Mouse (Mus musculus) CD4-positive helper T cell, adult 2 months (primary cell): ENCODE results near the gene Vmn2r12.
"Not testable (repeated sequence)": the region's sequence is repeated elsewhere in the genome, so short reads cannot be mapped to it uniquely, and the experiment has no call there.

Experiments
- DNase-seq: peaks from one replicate; pipeline ENCODE4 v3.0.0-alpha.2; 2012; ENCODE audit warnings: low read depth, missing footprints, low spot score

The Vmn2r12 gene

DNA sequence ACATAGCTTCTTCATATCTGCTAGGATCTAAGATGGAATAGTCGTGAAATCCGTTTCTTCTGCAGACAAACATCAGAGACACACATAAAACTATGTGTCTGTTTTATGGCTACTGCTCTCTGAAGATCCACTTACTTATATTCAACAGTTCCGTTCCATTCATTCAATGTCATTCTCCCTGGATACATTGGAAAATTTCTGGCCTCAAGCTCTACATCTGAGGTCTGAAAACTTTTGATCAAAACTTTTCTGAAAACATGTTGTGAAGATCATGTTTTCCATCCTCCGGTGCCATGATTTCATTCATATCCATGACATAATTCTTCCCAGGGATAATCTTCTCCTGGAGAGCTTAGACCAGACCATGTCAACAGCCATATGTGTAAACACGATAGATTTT lies at the start of gene Vmn2r12:
Gene Vmn2r12, minus strand, starts transcription at position 101 of the 400 bp plus-strand sequence.
- DNase-seq, result not testable (repeated sequence)

DNA sequence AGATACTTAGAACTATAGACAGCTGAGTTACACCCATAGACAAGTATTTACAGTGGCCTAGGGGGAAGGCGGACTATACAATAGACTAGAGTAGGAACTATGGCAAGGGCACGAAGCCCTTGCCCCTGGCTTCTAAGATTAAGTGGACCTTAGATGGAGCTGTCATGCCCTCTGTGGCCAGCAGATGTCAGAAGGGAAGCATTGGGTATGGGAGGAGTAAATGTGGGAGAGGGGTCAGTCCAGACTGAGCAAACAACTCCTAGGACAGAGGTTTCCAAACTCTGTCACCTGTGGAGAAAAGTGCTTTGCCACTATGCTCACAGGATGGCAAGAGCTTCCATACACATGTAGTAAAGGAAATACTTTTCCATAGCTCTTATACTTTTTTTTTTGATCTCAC lies 41.8 kb upstream of the Vmn2r12 start:
- no peak for DNase-seq

DNA sequence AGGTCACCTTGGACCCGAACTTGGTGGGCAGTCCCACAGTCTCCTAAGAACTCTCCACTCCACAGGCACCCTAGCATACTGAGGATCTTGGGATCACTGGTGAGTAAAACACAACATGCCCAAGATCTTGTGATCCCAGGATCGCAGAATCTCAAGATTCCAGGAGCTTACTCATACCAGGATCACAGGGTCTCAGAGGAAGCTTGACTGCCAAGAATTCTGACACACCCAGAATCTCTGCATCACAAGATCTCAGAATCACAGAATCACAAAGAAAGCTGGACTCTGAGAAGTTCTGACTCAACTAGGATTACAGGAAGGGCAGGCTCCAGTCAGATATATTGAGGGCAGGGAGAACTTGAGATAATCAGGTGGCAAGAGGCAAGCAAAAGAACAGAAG lies 39.0 kb upstream of the Vmn2r12 start:
- no peak for DNase-seq

DNA sequence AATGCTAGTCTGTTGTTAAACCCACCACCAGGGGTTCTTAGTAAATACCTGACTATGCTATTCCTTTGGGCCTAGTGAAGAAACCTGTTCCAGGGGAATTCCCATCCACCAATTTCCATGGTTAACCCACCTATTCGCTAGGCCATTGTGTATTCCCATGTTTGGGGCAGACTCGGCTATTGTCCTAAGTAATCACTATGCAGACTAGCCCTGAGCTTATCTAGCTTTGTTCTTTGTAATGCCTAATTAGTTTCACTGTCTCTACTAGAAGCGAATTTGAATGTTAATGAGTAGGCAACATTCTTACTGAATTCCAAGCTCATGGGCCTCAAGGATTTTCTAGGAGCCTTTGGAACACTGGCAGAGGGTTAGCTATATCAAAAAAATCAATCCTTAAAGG lies 1.3 kb downstream of the Vmn2r12 start:
- DNase-seq, result not testable (repeated sequence)

DNA sequence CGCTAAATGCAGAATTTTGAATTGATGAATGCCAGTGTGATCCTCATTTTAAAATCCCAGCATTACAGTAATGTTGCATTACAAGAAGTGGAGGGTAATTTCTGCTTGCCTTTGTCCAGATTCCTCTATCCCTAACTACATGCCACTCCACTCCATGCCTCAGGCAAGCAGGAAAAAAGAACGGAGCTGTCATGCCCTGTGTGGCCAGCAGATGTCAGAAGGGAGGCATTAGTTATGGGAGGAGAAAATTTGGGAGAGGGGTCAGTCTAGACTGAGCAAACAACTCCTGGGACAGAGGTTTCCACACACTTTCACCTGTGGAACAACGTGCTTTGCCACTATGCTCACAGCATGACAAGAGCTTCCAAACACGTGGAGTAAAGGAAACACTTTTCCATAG lies 25.7 kb downstream of the Vmn2r12 start:
- not testable (repeated sequence) for DNase-seq

DNA sequence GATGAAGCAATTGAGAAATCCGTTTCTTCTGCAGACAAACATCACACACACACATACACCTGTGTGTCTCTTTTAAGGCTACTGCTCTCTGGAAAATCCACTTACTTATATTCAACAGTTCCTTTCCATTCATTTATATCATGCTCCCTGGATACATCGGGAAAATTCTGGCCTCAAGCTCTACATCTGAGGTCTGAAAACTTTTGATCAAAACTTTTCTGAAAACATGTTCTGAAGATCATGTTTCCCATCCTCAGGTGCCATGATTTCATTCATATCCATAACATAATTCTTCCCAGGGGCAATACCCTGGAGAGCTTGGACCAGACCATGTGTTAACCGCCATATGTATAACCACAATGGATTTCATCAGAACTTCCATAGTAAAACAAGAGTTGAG lies 38.3 kb downstream of the Vmn2r12 start, which contains the start of gene Vmn2r11:
Gene Vmn2r11, minus strand, starts transcription at position 101 of the 400 bp plus-strand sequence.
- not testable (repeated sequence) for DNase-seq

DNA sequence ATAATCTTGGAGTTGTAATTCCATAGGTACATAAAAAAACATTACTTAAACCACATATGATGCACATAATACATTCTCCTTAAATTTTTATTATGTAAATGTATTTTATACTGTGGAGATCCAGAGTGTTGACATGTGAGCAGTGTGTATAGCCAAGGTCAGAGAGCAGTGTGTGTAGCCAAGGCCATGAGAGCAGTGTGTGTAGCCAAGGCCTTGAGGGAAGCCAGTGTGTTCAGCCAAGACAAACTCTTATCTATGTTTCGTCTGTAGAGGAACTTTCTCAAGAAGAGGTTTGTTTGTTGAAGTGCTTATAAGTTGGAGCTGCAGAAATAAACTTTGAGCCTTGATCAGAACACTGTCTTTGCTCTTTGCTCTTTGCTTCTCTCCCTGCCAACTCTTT lies 42.5 kb downstream of the Vmn2r12 start:
- no peak for DNase-seq
